Mouse (Mus musculus) liver, embryonic 15.5 days (tissue): ENCODE data around the gene Stx3. TPM values are rescaled to one million over a fixed set of nuclear protein-coding genes. Genes with fewer than 3 reads are reported as not detected.

Source experiments
- ATAC-seq: fragments of 200-750 bp; cut with Nextera tagmentation; 2 replicates; pipeline ENCODE4 v1.8.0; 2017; ENCODE audit warnings: moderate number of reproducible peaks, mild to moderate bottlenecking, moderate library complexity; ENCODE audit not compliant: insufficient read depth
- H3K27ac ChIP-seq: fragments of 300-500 bp; sonication (generic); replicated peaks from 2 replicates; pipeline ENCODE4 v1.5.1; 2015; ENCODE audit warnings: mild to moderate bottlenecking, inconsistent platforms
- H3K27me3 ChIP-seq: fragments of 300-500 bp; sonication (generic); 2 replicates; pipeline ENCODE4 v1.6.1; 2015; ENCODE audit warnings: mild to moderate bottlenecking, inconsistent platforms
- H3K36me3 ChIP-seq: fragments of 300-500 bp; sonication (generic); replicated peaks from 2 replicates; pipeline ENCODE4 v1.6.1; 2015; ENCODE audit warnings: moderate library complexity, mild to moderate bottlenecking, inconsistent platforms
- H3K4me1 ChIP-seq: fragments of 300-500 bp; sonication (generic); replicated peaks from 2 replicates; pipeline ENCODE4 v1.6.1; 2015; ENCODE audit warnings: inconsistent platforms
- H3K4me2 ChIP-seq: fragments of 300-500 bp; sonication (generic); 2 replicates; pipeline ENCODE4 v1.6.1; 2015; ENCODE audit warnings: moderate library complexity, mild to moderate bottlenecking, inconsistent platforms
- H3K4me3 ChIP-seq: fragments of 300-500 bp; sonication (generic); replicated peaks from 2 replicates; pipeline ENCODE4 v1.5.1; 2015; ENCODE audit warnings: mild to moderate bottlenecking, inconsistent platforms
- H3K9ac ChIP-seq: fragments of 300-500 bp; sonication (generic); 2 replicates; pipeline ENCODE4 v1.6.1; 2015; ENCODE audit warnings: moderate library complexity, mild to moderate bottlenecking, inconsistent platforms
- H3K9me3 ChIP-seq: fragments of 300-500 bp; sonication (generic); replicated peaks from 2 replicates; pipeline ENCODE4 v1.6.1; 2016; ENCODE audit warnings: inconsistent platforms
- WGBS: fragments of 180-500 bp; shearing (Covaris S2); methylation state at CpG from one replicate; pipeline ENCODE4 v1.1.7; 2015; ENCODE audit warnings: mixed read lengths; ENCODE audit not compliant: insufficient replicate concordance; 5-methylcytosine and 5-hydroxymethylcytosine counted together
- polyA plus RNA-seq: library from polyadenylated mRNA; unstranded; fragments of >200 nt; fragmentation: Nextera tagmentation; extraction: Ambion mirVana; gene quantifications from 2 replicates; pipeline ENCODE4 v1.2.1, GENCODE M21; 2015

The Stx3 gene
- polyA plus RNA-seq = 1.7 TPM in 2 replicates

DNA sequence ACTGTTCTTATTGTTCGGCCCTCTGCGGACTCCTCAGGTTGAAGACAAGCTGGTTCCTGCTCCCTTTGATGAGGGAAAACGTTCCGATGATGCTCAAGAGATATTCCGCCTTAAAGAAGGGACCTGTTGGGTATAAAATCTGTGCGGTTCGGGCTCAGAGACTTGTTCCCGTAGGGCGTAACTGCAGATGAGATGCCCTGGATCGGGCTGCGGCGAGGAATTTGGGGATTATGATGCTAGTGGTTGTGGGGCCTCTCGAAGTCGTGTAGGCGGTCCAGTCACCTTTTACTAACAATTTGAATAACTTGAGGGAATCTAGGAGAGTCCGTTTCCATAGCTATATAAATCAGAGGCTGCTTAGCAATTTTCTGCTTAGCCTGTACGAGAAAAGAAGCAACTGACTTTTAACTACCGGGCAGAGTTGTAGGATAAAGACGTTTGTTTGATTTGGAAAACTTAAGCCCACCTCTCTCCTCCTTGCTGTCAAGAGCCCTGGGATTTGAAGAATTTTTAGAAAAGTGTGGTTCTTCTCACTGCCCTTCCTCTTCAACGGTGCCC lies at the start of gene Stx3:
Gene Stx3, minus strand, starts transcription at position 261 of the 558 bp plus-strand sequence.
- Histone ChIP-seq H3K27me3 (peaks cover 62% of the 10 kb centered on the region), H3K27ac (no peak within 1 kb of the TSS), H3K9ac (no peak within 1 kb of the TSS; the same call in 1 of the 2 replicates), H3K4me2 (peak within 1 kb of the TSS; percentile 74), H3K4me1 (peaks cover 16% of the 10 kb centered on the region), H3K36me3 (no peaks in the 10 kb centered on the region), H3K4me3 (peak within 1 kb of the TSS; percentile 54), H3K9me3 (no peaks in the 10 kb centered on the region)
- WGBS = 1% methylated on average over 20 of the region's 20 CpGs
- no peak for ATAC-seq

DNA sequence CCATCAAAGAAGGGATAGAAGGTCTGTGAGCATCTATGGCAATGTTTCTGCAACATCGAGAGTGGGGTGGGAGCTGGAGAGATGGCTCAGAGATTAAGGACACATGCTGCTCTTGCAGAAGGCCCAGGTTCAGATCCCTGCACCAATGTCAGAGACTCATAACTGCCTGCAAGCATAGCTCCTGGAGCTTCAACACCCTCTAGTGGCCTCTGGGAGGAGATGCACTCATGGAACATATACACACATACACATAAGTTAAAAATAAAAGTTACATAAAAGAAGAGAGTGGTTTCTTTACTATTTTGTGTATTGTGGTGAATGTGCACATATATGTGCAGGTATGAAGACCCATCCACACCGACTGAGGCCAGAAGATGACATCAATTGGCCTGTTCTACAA lies 48.6 kb upstream of the Stx3 start:
- H3K4me2 ChIP-seq = no peak overlapping the region
- H3K4me1 ChIP-seq = no peaks in the 10 kb centered on the region
- H3K9me3 ChIP-seq = no peaks in the 10 kb centered on the region
- no peaks in the 10 kb centered on the region for H3K27me3 ChIP-seq
- ATAC-seq = no peak
- H3K9ac ChIP-seq = no peak overlapping the region
- no peaks in the 10 kb centered on the region for H3K36me3 ChIP-seq
- WGBS = 66% methylated on average over 2 of the region's 2 CpGs
- H3K27ac ChIP-seq = no peak overlapping the region
- no peak overlapping the region for H3K4me3 ChIP-seq

DNA sequence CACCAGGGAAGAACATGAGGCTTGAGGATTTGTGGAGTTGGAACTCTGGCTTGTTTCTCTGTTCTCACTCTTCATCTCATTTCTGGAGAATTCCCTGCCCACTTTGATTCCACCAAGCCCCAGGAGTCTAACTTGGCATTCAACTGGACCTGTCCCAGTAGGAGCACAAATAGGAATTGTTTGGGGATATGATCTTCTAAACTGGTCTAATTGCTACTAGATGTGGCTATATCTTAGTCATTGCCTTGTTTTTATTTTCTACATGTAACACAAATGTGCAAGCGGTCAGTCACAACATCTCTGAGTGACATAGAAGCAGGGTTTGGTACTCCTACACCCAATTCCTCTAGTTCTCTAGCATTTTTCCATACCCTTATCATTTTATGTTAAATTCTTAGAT lies 41.8 kb upstream of the Stx3 start, which contains the start of gene Olfr1418:
Gene Olfr1418, minus strand, starts transcription at position 101 of the 400 bp plus-strand sequence.
- Histone ChIP-seq H3K4me2 (no peak within 1 kb of the TSS), H3K36me3 (no peaks in the 10 kb centered on the region), H3K27me3 (no peaks in the 10 kb centered on the region), H3K9ac (no peak within 1 kb of the TSS), H3K4me3 (no peak within 1 kb of the TSS), H3K27ac (no peak within 1 kb of the TSS), H3K4me1 (no peaks in the 10 kb centered on the region), H3K9me3 (no peaks in the 10 kb centered on the region)
- ATAC-seq = no peak
- WGBS = 79% methylated on average over 1 of the region's 1 CpGs

DNA sequence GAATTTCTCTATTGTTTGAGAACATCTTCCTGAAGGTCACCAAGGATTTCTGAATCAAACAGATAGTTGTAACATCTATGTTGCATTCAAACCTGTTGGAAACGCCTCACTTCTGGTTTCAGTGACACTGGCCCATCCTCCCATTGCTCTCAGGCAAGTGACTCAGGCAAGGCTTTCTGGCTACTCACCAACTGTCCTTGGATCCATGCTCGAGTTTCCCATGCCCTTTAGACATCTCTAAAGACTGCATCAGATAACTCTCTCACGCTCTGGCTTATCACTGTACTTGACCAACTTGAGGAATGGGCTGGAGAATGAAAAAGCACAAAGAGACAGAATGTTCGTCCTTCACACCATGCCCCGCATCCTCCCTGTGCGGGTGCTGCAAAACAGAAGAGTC lies 37.3 kb upstream of the Stx3 start:
- 49% methylated on average over 6 of the region's 6 CpGs for WGBS
- Histone ChIP-seq H3K27me3 (no peaks in the 10 kb centered on the region), H3K4me2 (no peak overlapping the region), H3K9me3 (no peaks in the 10 kb centered on the region), H3K27ac (no peak overlapping the region), H3K4me3 (no peak overlapping the region), H3K9ac (no peak overlapping the region), H3K4me1 (no peaks in the 10 kb centered on the region), H3K36me3 (no peaks in the 10 kb centered on the region)
- ATAC-seq = no peak

DNA sequence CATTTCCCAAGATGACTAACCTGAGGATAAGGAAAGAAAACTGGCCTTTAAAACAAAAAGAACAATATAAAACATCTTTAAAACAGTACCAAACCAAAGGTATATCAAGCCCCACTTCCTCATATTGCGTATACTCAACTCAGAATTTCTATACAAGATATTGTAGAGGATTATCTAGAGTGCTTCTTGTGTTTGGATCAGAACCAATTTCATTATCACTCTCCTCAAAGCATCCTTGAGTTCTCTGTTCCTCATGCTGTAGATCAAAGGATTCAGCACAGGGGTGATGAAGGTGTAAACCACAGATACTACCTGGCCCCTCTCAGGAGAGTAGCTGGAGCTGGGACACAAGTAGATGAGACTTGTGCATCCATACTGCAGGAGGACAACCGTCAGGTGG lies 35.6 kb upstream of the Stx3 start:
- no peaks in the 10 kb centered on the region for H3K27me3 ChIP-seq

DNA sequence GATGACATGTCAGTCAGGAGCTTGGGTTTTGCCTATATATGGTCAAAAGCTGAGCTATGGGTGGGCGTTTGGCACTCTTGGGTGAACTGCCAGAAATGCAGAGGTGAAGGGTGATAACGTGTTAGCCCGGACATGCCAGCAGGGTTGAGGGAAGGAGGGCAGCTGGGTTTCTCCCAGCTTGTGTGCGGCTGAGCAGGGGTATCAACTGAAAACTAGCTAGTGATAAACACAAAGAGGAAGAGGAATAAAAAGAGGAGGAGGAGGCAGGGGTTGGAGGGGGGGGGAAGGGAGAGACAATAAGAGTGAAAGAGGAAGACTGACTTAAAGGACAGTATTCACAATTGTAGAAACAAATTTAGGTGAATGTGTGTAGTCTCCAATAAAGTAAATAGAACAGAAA lies 33.4 kb upstream of the Stx3 start:
- Histone ChIP-seq H3K27ac (no peak overlapping the region), H3K4me3 (no peak overlapping the region), H3K9me3 (no peaks in the 10 kb centered on the region), H3K27me3 (no peaks in the 10 kb centered on the region), H3K4me2 (no peak overlapping the region), H3K9ac (no peak overlapping the region), H3K4me1 (no peaks in the 10 kb centered on the region), H3K36me3 (no peaks in the 10 kb centered on the region)
- no peak for ATAC-seq
- 22% methylated on average over 4 of the region's 4 CpGs for WGBS

More for the DNA sequence above, 35.6 kb upstream of the Stx3 start:
- WGBS = 69% methylated on average over 2 of the region's 2 CpGs
- Histone ChIP-seq H3K9ac (no peak overlapping the region), H3K36me3 (no peaks in the 10 kb centered on the region), H3K4me3 (no peak overlapping the region), H3K4me2 (no peak overlapping the region), H3K4me1 (no peaks in the 10 kb centered on the region), H3K27ac (no peak overlapping the region), H3K9me3 (no peaks in the 10 kb centered on the region)
- ATAC-seq = no peak

DNA sequence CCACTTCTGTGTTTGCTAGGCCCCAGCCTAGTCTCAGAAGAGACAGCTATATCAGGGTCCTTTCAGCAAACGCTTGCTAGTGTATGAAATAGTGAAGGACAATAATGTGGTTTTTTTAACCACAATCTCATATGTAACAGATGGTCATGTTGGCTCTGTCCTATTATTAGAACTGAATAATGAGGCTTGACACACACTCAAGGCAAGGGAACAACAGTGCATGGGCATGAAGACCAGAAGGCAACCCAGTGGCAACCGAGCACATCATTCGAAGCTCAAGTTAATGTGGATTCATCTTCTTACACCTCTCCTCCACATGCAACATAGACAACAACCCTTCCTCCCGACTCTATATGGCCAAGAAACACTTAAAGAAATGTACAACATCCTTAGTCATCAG lies 27.1 kb upstream of the Stx3 start:
- no peak overlapping the region for H3K4me2 ChIP-seq
- no peak overlapping the region for H3K27ac ChIP-seq
- no peak overlapping the region for H3K9ac ChIP-seq
- H3K27me3 ChIP-seq = no peaks in the 10 kb centered on the region
- ATAC-seq = no peak
- no peaks in the 10 kb centered on the region for H3K4me1 ChIP-seq
- H3K36me3 ChIP-seq = no peaks in the 10 kb centered on the region
- H3K4me3 ChIP-seq = no peak overlapping the region
- H3K9me3 ChIP-seq = no peaks in the 10 kb centered on the region
- WGBS = 42% methylated on average over 4 of the region's 4 CpGs

DNA sequence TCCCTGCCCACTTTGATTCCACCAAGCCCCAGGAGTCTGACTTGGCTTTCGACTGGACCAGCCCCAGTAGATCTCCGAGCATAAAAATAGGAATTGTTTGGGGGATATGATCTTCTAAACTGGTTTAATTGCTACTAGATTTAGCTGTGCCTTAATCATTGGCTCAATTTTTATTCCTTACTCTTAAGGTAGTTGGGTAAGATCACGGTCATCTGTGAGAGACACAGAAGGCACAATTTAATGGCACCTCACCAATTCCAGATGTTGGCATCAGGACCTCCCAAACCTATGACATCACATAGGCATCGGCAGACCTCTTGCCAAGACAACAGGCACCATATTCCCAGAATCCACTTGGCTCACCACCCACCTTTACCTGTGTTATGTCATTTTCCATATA lies 19.9 kb upstream of the Stx3 start, which contains the start of gene Olfr1417:
Gene Olfr1417, minus strand, starts transcription at position 101 of the 400 bp plus-strand sequence.
- Histone ChIP-seq H3K4me1 (no peaks in the 10 kb centered on the region), H3K27ac (no peak within 1 kb of the TSS), H3K4me3 (no peak within 1 kb of the TSS), H3K9ac (no peak within 1 kb of the TSS), H3K9me3 (no peaks in the 10 kb centered on the region), H3K27me3 (no peaks in the 10 kb centered on the region), H3K4me2 (no peak within 1 kb of the TSS), H3K36me3 (no peaks in the 10 kb centered on the region)
- ATAC-seq = no peak
- 60% methylated on average over 4 of the region's 4 CpGs for WGBS

DNA sequence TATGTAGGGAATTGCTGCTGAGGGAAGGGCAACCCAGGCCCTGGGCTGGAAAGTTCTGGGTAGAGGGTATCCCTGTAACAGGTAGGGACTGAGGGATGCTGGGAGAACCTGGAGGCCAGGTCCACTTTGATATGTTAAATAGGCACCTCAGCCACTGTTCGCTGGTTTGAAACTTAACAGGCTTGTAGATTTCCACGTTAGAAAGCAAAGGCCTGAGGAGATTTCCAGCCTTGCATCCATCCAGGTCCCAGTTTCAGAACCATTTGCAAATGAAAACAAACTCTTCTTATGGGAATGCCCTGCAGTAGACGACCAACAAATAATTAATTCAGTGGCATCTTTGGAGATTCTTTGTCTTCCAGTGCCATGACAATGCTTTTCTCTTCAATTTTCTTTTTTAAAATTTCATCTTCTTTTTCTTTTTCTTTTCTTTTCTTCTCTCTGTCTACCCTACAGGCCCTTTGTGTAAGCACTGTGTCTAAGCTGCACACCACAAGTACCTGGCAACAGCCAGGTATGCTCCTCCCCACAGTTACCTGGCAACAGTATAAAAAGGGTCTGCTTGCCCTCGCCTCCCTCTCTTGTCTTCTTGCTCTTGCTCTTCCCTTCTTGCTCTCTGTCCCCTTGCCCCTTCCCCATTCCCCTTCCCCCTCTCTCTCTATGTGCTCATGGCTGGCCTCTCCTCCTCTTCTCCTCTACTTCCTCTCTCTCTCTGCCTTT lies 4.3 kb upstream of the Stx3 start:
- Histone ChIP-seq H3K9me3 (no peaks in the 10 kb centered on the region), H3K36me3 (no peaks in the 10 kb centered on the region), H3K27me3 (peaks cover 22% of the 10 kb centered on the region), H3K4me1 (peaks cover 10% of the 10 kb centered on the region), H3K4me3 (no peak overlapping the region), H3K27ac (no peak overlapping the region), H3K9ac (no peak overlapping the region), H3K4me2 (no peak overlapping the region)
- ATAC-seq = no peak
- 44% methylated on average over 4 of the region's 4 CpGs for WGBS

DNA sequence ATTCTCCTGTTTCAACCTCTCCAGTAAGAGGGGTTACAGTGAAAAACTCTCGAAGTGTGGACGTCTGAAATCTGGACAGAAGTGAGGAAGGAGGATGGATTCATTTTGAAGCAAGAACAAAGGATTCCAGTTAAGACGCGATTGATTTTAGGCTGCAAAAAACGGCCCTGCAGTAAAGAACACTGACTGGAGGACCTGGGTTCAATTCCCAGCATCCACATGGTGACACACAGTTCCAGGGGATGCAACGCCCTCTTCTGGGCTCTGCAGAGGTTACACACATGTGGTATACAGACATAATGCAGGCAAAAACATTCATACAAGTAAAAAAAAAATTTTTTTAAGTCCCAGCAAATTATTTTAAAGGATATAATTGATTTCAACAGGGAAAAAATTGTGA lies 1.0 kb upstream of the Stx3 start:
- Histone ChIP-seq H3K27ac (no peak overlapping the region), H3K4me1 (peaks cover 13% of the 10 kb centered on the region), H3K4me3 (no peak overlapping the region), H3K9ac (no peak overlapping the region), H3K9me3 (no peaks in the 10 kb centered on the region), H3K27me3 (peaks cover 53% of the 10 kb centered on the region), H3K36me3 (no peaks in the 10 kb centered on the region), H3K4me2 (peak overlapping the region; percentile 74; the same call in 1 of the 2 replicates)
- ATAC-seq = no peak
- WGBS = 31% methylated on average over 6 of the region's 6 CpGs

DNA sequence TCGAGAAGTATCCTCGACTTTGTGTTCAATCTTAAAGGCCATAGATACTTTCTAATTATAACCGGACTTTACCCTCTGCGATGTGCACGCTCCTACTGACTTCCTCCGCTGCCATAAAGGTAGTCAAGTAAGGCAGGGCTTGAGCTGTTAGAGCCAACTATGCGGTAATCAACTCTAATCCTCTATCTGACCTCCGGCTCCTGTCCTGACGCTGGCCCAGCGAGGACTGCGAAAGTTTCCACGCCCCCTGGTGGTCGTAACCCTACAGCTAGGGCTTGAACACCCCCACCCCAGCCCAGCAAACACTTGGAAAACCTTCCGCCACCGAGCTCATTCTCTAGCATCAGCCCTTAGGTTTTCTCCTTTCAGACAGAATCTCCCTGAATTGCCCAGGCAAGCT lies 597 bp upstream of the Stx3 start:
- 3% methylated on average over 15 of the region's 15 CpGs for WGBS
- peaks cover 57% of the 10 kb centered on the region for H3K27me3 ChIP-seq
- H3K4me2 ChIP-seq = peak overlapping the region; percentile 74
- H3K27ac ChIP-seq = no peak overlapping the region
- no peak for ATAC-seq
- peaks cover 16% of the 10 kb centered on the region for H3K4me1 ChIP-seq
- no peak overlapping the region for H3K9ac ChIP-seq
- H3K36me3 ChIP-seq = no peaks in the 10 kb centered on the region
- H3K9me3 ChIP-seq = no peaks in the 10 kb centered on the region
- no peak overlapping the region for H3K4me3 ChIP-seq
